Mouse (Mus musculus) bone marrow macrophage, adult 2 months (primary cell): ENCODE data around the gene Epo.

ENCODE experiments used
- CTCF ChIP-seq: IDR thresholded peaks from 2 replicates; pipeline ENCODE4 v1.5.1; 2012; ENCODE audit warnings: low read depth, mild to moderate bottlenecking, low read length, moderate library complexity
- POLR2A ChIP-seq: IDR thresholded peaks from 2 replicates; pipeline ENCODE4 v1.6.1; 2012; ENCODE audit warnings: mild to moderate bottlenecking, low read depth, low read length, borderline replicate concordance

GRCm38 (mm10) chr5:137565744-137566143, 32.7 kb upstream of the Epo start:
- TF ChIP-seq CTCF, result no peak
- no peak for TF ChIP-seq POLR2A
